Mouse (Mus musculus): Measurements from ENCODE around the gene Rps6kb1. TPM values are rescaled to one million over a fixed set of nuclear protein-coding genes. Genes with fewer than 3 reads are reported as not detected.
"Not testable (repeated sequence)": the region's sequence is repeated elsewhere in the genome, so short reads cannot be mapped to it uniquely, and the experiment has no call there.

Rps6kb1 gene
- polyA plus RNA-seq, 1 experiment from 2014 or later = 53.3 TPM

DNA sequence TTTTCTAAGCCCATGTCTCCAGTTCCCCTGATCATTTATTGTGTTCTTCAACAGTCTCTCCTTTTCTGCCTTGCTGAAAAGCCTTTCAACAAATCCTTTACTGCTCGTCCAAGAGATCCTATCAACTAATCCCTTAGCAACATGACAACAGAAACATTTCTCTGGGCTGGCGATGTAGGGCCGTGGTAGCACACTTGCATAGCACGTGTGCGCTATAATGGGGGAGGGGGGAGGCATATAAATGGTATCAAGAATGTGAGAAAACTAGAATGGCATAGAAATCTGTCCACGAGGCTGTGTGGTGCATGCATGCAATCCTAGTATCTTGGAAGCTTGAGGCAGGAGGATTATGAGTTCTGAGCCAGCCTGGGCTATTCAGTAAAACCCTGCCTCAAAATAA lies 72.8 kb downstream of the Rps6kb1 start:
- ATAC-seq = no peak
- H3K4me3 ChIP-seq (ENCODE audit: low read depth, low read length) = no peak overlapping the region

DNA sequence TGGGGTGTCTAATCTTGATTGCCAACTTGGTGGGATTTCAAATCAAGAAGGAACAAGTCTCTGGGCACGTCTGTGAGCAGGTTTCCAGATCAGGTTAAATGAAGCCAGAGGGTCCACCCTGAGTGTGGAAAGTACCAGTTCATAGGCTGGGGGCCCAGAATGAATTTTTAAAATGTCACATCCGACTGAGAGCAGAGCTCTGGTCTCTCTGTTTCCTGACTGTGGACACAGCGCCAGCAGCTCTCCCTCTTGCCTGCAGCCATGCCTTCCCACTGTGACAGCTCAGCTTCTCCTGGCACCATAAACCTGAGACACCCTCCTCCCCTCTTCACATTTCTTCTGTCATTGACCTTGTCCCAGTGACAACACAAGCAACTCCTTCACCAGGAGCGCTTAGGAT lies 75.6 kb downstream of the Rps6kb1 start:
- no peak overlapping the region for H3K4me3 ChIP-seq (ENCODE audit: low read depth, low read length)
- H3K4me1 ChIP-seq (ENCODE audit: control insufficient read depth, insufficient read depth, low read length) = peaks cover 14% of the 10 kb centered on the region; the same call in 1 of the 2 replicates
- ATAC-seq = no peak
- H3K27me3 ChIP-seq (ENCODE audit: control insufficient read depth, insufficient read depth, low read depth, low read length) = no peaks in the 10 kb centered on the region; the same call in 1 of the 2 replicates
- H3K36me3 ChIP-seq (ENCODE audit: control insufficient read depth, insufficient read depth, low read length) = no peaks in the 10 kb centered on the region
- no peaks in the 10 kb centered on the region for H3K9me3 ChIP-seq (replicated peaks; ENCODE audit: control insufficient read depth, low read length, poor library complexity, severe bottlenecking)
- no peak overlapping the region for H3K9ac ChIP-seq (ENCODE audit: low read depth, low read length)
- H3K4me2 ChIP-seq (ENCODE audit: low read length) = no peak overlapping the region
- WGBS = 75% methylated on average over 4 of the region's 4 CpGs
- H3K27ac ChIP-seq (ENCODE audit: low read length) = no peak overlapping the region

More for the DNA sequence above, 72.8 kb downstream of the Rps6kb1 start:
- Histone ChIP-seq H3K4me1 (ENCODE audit: control insufficient read depth, insufficient read depth, low read length) (peaks cover 14% of the 10 kb centered on the region; the same call in 1 of the 2 replicates), H3K27ac (ENCODE audit: low read length) (peak overlapping the region; percentile 49; the same call in 1 of the 2 replicates), H3K36me3 (ENCODE audit: control insufficient read depth, insufficient read depth, low read length) (no peaks in the 10 kb centered on the region), H3K4me2 (ENCODE audit: low read length) (no peak overlapping the region), H3K27me3 (ENCODE audit: control insufficient read depth, insufficient read depth, low read depth, low read length) (no peaks in the 10 kb centered on the region; the same call in 1 of the 2 replicates), H3K9me3 (replicated peaks; ENCODE audit: control insufficient read depth, low read length, poor library complexity, severe bottlenecking) (no peaks in the 10 kb centered on the region), H3K9ac (ENCODE audit: low read depth, low read length) (no peak overlapping the region)
- WGBS = 14% methylated on average over 6 of the region's 6 CpGs

DNA sequence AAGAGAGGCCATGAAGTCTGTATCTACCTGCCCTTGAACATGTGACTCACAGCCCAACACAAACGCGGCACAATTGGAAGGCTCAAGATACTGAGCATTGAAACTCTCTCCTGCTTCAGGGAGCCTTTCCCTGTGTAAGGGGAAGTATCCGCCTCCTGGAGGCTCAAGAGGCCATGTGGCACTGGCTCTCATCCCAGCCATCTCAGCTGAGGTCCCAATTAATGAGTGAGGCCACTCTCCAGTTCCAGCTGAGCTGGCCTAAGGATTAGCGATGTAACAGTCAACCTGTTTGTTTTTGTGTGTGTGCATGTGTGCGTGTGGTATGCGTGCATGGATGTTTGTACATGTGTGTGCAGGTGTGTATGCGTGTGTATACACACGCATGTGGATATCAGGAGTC lies 76.3 kb downstream of the Rps6kb1 start:
- peaks cover 14% of the 10 kb centered on the region; the same call in 1 of the 2 replicates for H3K4me1 ChIP-seq (ENCODE audit: control insufficient read depth, insufficient read depth, low read length)
- H3K9ac ChIP-seq (ENCODE audit: low read depth, low read length) = no peak overlapping the region
- H3K27me3 ChIP-seq (ENCODE audit: control insufficient read depth, insufficient read depth, low read depth, low read length) = no peaks in the 10 kb centered on the region; the same call in 1 of the 2 replicates
- H3K9me3 ChIP-seq (replicated peaks; ENCODE audit: control insufficient read depth, low read length, poor library complexity, severe bottlenecking) = no peaks in the 10 kb centered on the region
- H3K4me3 ChIP-seq (ENCODE audit: low read depth, low read length) = no peak overlapping the region
- H3K27ac ChIP-seq (ENCODE audit: low read length) = no peak overlapping the region
- no peaks in the 10 kb centered on the region for H3K36me3 ChIP-seq (ENCODE audit: control insufficient read depth, insufficient read depth, low read length)
- 75% methylated on average over 8 of the region's 8 CpGs for WGBS
- ATAC-seq = no peak
- H3K4me2 ChIP-seq (ENCODE audit: low read length) = no peak overlapping the region

DNA sequence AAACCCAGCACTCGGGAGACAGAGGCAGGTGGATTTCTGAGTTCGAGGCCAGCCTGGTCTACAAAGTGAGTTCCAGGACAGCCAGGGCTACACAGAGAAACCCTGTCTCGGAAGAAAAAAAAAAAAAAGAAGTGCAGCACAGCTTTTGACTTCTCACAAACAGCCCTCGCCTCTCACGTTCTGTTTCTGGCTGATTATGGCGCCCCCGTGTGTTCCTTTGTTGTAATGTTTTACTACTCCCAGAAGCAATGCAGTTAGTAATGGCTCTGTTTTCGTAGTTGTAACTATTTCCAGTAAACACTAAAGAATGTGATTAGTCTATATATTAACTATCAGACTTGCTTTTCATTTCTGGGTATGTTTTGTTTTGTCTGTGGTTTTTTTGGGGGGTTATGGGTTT lies 80.3 kb downstream of the Rps6kb1 start:
- H3K4me2 ChIP-seq (ENCODE audit: low read length) = not testable (repeated sequence)

DNA sequence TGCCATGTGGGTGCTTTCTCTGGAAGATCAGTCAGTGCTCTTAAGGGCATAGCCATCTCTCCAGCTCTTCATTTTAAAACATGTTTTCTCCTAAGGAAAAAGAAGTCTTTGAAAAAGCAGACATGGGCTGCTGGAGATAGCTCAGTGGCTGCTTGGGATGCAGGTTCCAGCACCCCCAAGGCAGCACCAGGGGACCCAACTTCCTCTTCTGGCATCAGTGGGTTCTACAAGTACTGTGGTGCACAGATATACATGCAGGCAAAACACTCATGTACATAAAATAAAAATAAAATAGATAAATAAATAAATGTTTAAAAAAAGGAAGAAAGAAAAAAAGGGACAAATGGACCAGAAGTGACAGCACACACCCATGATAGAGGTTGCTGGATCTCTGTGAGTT lies 82.0 kb downstream of the Rps6kb1 start:
- no peak overlapping the region for H3K9ac ChIP-seq (ENCODE audit: low read depth, low read length)
- no peaks in the 10 kb centered on the region for H3K9me3 ChIP-seq (replicated peaks; ENCODE audit: control insufficient read depth, low read length, poor library complexity, severe bottlenecking)
- H3K4me3 ChIP-seq (ENCODE audit: low read depth, low read length) = no peak overlapping the region
- H3K4me1 ChIP-seq (ENCODE audit: control insufficient read depth, insufficient read depth, low read length) = no peaks in the 10 kb centered on the region
- H3K4me2 ChIP-seq (ENCODE audit: low read length) = no peak overlapping the region
- H3K27ac ChIP-seq (ENCODE audit: low read length) = no peak overlapping the region
- H3K36me3 ChIP-seq (ENCODE audit: control insufficient read depth, insufficient read depth, low read length) = no peaks in the 10 kb centered on the region
- no peak for ATAC-seq
- no peaks in the 10 kb centered on the region for H3K27me3 ChIP-seq (ENCODE audit: control insufficient read depth, insufficient read depth, low read depth, low read length)

More for the DNA sequence above, 80.3 kb downstream of the Rps6kb1 start:
- not testable (repeated sequence) for ATAC-seq; H3K36me3 ChIP-seq (ENCODE audit: control insufficient read depth, insufficient read depth, low read length); H3K9ac ChIP-seq (ENCODE audit: low read depth, low read length); H3K27me3 ChIP-seq (ENCODE audit: control insufficient read depth, insufficient read depth, low read depth, low read length); H3K4me3 ChIP-seq (ENCODE audit: low read depth, low read length); H3K4me1 ChIP-seq (ENCODE audit: control insufficient read depth, insufficient read depth, low read length); H3K27ac ChIP-seq (ENCODE audit: low read length); H3K9me3 ChIP-seq (replicated peaks; ENCODE audit: control insufficient read depth, low read length, poor library complexity, severe bottlenecking)
- 18% methylated on average over 8 of the region's 8 CpGs for WGBS

DNA sequence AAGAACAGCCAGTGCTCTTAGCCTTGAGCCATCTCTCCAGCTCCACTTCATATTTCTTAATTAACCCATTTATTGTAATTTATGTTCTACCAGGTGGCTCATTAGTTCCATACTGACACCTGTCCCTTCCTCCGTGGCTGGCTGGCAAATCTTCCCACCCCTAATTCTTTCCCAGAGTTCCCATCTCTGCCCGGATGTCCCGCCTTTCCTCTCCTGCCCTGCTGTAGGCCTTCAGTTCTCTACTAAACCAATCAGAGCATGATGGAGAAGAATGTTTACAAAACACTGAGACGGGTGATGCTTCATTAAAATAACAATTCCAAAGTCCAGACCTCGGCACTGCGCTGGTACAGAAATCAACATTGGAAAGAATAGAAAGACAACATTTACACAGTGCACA lies 85.7 kb downstream of the Rps6kb1 start:
- 91% methylated on average over 6 of the region's 6 CpGs for WGBS

DNA sequence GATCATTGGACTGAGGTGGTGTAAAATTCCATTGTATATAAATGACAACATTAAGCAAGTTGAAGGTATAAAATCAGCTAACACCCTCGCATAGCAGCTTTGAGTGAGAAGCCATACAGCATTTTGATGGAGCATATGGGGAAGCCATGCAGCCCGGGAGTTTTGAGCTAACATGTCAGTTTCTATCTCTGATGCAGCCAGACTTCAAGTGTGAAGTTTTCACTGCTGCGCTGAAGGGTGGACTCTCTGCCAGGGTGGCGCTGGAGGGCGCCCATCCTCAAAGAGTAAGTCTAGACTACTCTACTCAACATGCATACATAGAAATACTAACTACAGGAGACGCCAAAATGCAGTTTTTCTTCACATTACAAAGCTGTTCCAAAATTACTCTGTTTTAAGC lies 87.1 kb downstream of the Rps6kb1 start:
- Histone ChIP-seq H3K4me2 (ENCODE audit: low read length) (no peak overlapping the region), H3K9me3 (replicated peaks; ENCODE audit: control insufficient read depth, low read length, poor library complexity, severe bottlenecking) (no peaks in the 10 kb centered on the region), H3K9ac (ENCODE audit: low read depth, low read length) (no peak overlapping the region), H3K36me3 (ENCODE audit: control insufficient read depth, insufficient read depth, low read length) (no peaks in the 10 kb centered on the region), H3K27me3 (ENCODE audit: control insufficient read depth, insufficient read depth, low read depth, low read length) (no peaks in the 10 kb centered on the region), H3K27ac (ENCODE audit: low read length) (no peak overlapping the region), H3K4me3 (ENCODE audit: low read depth, low read length) (no peak overlapping the region), H3K4me1 (ENCODE audit: control insufficient read depth, insufficient read depth, low read length) (no peaks in the 10 kb centered on the region)
- WGBS = 82% methylated on average over 6 of the region's 6 CpGs
- no peak for ATAC-seq

More for the DNA sequence above, 85.7 kb downstream of the Rps6kb1 start:
- ATAC-seq = no peak
- Histone ChIP-seq H3K4me3 (ENCODE audit: low read depth, low read length) (no peak overlapping the region), H3K27ac (ENCODE audit: low read length) (no peak overlapping the region), H3K9me3 (replicated peaks; ENCODE audit: control insufficient read depth, low read length, poor library complexity, severe bottlenecking) (no peaks in the 10 kb centered on the region), H3K4me1 (ENCODE audit: control insufficient read depth, insufficient read depth, low read length) (no peaks in the 10 kb centered on the region), H3K27me3 (ENCODE audit: control insufficient read depth, insufficient read depth, low read depth, low read length) (no peaks in the 10 kb centered on the region), H3K9ac (ENCODE audit: low read depth, low read length) (no peak overlapping the region), H3K36me3 (ENCODE audit: control insufficient read depth, insufficient read depth, low read length) (no peaks in the 10 kb centered on the region), H3K4me2 (ENCODE audit: low read length) (no peak overlapping the region)

DNA sequence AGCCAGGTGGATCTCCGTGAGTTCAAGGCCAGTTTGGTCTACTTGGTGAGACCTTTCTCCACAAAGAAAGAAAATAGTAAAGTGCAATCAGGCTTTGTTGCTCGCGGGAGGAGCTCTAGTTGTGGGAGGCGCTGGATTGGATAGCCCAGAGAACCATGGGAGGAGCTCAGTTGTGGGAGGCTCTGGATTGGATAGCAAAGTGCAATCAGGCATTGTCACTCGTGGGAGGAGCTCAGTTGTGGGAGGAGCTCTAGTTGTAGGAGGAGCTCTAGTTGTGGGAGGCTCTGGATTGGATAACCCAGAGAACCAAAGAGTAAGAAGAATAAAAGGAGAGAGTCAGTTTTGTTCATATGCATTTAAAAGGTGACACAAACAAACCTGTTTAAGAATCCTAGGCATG lies 90.6 kb downstream of the Rps6kb1 start:
- no peaks in the 10 kb centered on the region for H3K9me3 ChIP-seq (replicated peaks; ENCODE audit: control insufficient read depth, low read length, poor library complexity, severe bottlenecking)
- no peaks in the 10 kb centered on the region for H3K36me3 ChIP-seq (ENCODE audit: control insufficient read depth, insufficient read depth, low read length)
- no peak for ATAC-seq
- WGBS = 83% methylated on average over 5 of the region's 5 CpGs
- H3K4me3 ChIP-seq (ENCODE audit: low read depth, low read length) = no peak overlapping the region
- no peak overlapping the region for H3K9ac ChIP-seq (ENCODE audit: low read depth, low read length)
- no peak overlapping the region for H3K27ac ChIP-seq (ENCODE audit: low read length)
- no peaks in the 10 kb centered on the region for H3K27me3 ChIP-seq (ENCODE audit: control insufficient read depth, insufficient read depth, low read depth, low read length)
- no peaks in the 10 kb centered on the region for H3K4me1 ChIP-seq (ENCODE audit: control insufficient read depth, insufficient read depth, low read length)
- no peak overlapping the region for H3K4me2 ChIP-seq (ENCODE audit: low read length)

All from midbrain, embryonic 16.5 days (tissue).